Mouse (Mus musculus): ENCODE results near the gene Socs4. TPM values are rescaled to one million over a fixed set of nuclear protein-coding genes. Genes with fewer than 3 reads are reported as not detected.

The Socs4 gene
- total RNA-seq, 2 experiments from 2014 or later: 11.1 to 11.8 TPM

DNA sequence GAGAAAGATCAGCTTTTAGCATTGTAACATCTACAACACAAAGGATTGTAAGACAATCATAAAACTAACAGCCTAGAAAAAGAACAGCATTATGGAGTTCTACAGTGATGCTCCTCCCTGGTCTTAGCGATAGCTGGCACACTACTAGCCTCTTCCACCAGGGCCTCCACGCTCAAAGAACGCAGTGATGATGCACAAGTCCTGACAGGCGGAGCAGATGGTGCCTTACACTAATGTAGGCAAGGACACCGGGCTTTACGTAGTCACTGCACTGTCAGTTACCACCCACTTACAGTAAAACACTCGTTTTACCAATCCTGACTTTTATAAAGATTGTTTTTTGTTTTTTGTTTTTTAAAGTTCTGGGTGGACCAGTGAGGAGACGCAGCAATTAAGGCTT is 10.9 kb upstream of the Socs4 start:
- peak; percentile 41 for TF ChIP-seq CTCF (conservative IDR thresholded peaks at IDR 0.05)
- peak in 1 of 2 experiments; percentile 19 for DNase-seq (ENCODE audit: low spot score in 2 of 2)
- H3K4me3 ChIP-seq: no peak overlapping the region
- H3K27ac ChIP-seq: peak overlapping the region; percentile 80

DNA sequence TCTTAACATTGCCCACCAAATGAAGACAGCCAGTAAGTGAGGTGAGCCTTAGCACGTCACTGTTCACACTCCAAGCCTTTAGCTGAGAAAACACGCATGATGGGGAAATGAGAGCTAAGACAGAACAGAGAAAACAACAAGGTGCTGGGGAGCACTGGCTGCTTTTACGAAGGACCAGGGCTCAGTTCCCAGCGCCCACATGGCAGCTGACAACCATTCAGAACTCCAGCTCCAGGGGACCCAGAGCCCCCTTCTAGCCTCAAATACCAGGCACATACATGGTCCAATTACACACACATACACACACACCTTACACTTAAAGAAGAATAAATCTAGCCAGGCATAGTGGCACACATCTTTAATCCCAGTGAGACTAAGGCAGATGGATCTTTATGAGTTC is 7.7 kb upstream of the Socs4 start:
- no peak for DNase-seq (ENCODE audit: low spot score in 2 of 2)
- Histone ChIP-seq H3K27ac (no peak overlapping the region), H3K4me3 (no peak overlapping the region)
- no peak for TF ChIP-seq CTCF (conservative IDR thresholded peaks at IDR 0.05)

DNA sequence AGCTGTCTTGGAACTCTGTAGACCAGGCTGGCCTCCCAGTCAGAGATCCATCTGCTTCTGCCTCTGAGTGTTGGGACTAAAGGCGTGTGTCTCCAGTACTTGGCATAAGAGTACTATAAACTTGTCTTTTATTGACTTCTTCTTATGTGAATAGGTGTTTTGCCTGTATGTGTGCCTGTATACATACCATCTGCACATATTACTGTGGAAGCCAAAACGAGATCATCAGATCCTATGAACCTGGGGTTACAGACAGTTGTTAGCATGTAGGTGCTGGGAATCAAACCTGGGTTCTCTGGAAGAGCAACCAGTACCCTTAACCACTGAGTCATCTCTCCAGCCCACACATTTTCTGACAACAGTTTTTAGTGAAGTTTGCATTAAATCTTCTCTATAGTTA is 7.0 kb upstream of the Socs4 start:
- no peak for DNase-seq (ENCODE audit: low spot score in 2 of 2)
- no peak overlapping the region for H3K27ac ChIP-seq
- TF ChIP-seq CTCF (conservative IDR thresholded peaks at IDR 0.05): no peak

DNA sequence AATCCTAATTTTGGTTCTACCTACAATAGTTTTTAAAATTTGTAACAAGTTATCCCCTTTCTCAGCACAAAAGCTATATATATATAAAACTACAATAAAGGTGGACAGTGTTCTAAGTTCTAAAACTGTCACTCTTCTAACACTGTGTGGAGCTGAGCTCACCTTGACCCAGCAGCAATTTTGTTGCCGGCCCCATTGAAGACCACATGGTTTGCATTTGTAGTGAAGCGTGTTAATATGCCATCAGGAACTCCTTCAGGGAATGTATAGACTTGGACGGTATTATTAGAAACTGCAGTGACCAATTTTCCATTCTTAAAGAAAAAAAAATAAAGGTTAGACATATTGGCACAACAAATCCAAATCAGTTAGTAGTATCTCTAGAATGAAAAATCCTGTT is 3.0 kb upstream of the Socs4 start:
- no peak for TF ChIP-seq CTCF (conservative IDR thresholded peaks at IDR 0.05)
- no peak for DNase-seq (ENCODE audit: low spot score in 2 of 2)
- Histone ChIP-seq H3K4me3 (no peak overlapping the region), H3K27ac (no peak overlapping the region)

More for the DNA sequence above, 7.0 kb upstream of the Socs4 start:
- H3K4me3 ChIP-seq: no peak overlapping the region

DNA sequence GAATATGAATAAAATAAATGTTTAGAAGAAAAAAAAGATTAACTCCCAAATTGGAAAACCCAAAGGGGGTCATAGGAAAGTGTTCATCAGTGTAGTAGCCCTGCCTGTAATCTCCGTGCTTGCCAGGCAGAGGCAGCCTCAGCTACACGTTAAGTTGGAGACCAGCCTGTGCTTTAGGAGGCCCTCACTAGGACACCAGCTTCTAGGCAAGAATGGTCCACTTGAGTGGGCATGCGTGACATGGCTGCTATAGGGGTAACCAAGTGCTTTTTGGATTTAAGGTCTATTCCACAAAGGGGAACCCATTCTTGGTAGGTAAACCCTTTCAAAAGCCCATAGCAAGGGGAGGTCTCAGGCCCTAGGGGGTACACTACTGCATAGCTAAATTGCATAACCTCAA is 1.3 kb upstream of the Socs4 start:
- DNase-seq (ENCODE audit: low spot score in 2 of 2): no peak
- TF ChIP-seq CTCF (conservative IDR thresholded peaks at IDR 0.05): peak; percentile 17; the same call in 1 of the 2 replicates
- H3K27ac ChIP-seq: no peak overlapping the region
- H3K4me3 ChIP-seq: peak overlapping the region; percentile 97; the same call in 1 of the 2 replicates

DNA sequence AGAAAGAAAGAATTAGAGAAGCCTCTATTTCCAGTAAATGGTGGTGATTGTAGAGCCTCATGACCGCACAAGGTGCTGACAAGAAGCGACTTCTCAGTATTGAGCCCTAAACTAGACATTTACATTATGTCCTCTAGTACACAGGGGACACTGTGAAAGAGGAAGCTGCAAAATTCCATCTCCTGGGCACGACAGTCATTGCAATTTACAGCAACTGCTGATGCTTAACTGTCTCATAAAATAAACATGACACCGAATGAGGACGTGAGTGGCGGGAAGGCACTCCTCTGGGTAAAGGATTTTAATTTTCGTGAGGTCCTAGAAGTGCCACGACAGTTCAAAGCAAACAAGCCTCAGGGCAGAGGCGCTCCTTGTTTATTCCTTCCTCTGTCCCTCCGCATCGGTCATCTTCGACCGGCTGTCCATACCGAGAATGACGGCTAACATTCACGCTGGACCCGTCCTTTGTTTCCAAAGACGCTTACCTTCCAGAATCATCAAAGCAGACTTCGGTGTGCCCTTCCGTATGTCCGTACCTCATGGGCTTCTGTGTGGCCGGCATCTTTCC is 611 bp upstream of the Socs4 start:
- DNase-seq (ENCODE audit: low spot score in 2 of 2): no peak
- Histone ChIP-seq H3K27ac (peak overlapping the region; percentile 94), H3K4me3 (peak overlapping the region; percentile 97)
- no peak for TF ChIP-seq CTCF (conservative IDR thresholded peaks at IDR 0.05)

DNA sequence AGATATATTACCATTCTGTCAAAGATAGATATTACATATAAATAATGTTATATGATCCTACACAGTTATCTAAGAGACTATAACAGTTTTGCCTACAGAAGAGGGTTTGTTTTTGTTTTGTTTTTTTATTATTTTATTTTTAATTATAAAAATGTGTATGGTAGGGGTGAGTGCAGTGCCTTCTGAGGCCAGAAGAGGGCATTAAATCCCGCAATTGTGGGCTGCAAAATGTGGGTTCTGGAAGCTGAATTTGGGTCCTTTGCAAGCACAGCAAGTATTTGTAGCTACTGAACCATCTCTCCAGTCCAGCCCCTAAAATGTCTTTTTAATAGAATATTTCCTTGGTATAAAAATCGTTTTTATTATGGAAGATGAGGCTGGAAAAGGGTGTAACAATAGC is 2.3 kb downstream of the Socs4 start:
- no peak overlapping the region for H3K4me3 ChIP-seq
- H3K27ac ChIP-seq: no peak overlapping the region
- no peak for DNase-seq (ENCODE audit: low spot score in 2 of 2)
- peak; percentile 62 for TF ChIP-seq CTCF (conservative IDR thresholded peaks at IDR 0.05)

DNA sequence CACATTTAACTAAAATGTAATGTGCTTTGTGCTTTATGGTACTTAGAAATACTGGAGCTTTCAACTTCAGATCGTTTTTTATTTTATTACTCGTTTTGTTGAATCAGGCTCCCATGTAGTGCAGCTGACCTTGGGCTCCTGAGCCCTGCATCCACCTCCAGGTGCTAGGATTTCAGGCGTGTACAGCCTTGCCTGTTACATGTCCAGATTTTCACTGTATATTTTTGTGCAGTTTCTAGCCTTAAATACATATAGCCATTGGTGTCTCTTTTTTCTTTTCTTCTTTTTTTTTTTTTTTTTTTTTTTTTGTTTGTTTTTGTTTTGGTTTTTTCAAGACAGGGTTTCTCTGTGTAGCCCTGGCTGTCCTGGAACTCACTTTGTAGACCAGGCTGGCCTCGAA is 4.8 kb downstream of the Socs4 start:
- no peak for TF ChIP-seq CTCF (conservative IDR thresholded peaks at IDR 0.05)
- Histone ChIP-seq H3K27ac (no peak overlapping the region), H3K4me3 (no peak overlapping the region)
- no peak for DNase-seq (ENCODE audit: low spot score in 2 of 2)

DNA sequence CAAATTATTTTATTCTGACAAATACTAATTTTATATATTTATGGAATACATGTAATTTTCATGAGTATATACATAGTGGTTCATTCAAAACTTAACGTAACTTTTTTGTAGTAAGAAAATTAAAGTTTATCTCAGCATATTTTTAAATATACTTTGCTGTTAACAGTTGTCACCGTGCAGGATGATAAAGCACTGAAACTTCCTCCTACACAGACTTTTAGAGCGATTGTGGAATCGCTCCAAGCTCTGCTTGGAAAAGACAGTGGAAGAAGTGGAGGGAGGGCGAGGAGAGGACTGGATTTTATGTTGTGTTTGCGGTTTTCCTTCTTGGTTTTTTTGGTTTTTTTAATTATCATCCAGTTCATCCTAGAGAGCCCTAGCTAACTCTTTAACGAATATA is 6.8 kb downstream of the Socs4 start:
- TF ChIP-seq CTCF (conservative IDR thresholded peaks at IDR 0.05): no peak
- no peak for DNase-seq (ENCODE audit: low spot score in 2 of 2)
- H3K27ac ChIP-seq: no peak overlapping the region
- H3K4me3 ChIP-seq: no peak overlapping the region

DNA sequence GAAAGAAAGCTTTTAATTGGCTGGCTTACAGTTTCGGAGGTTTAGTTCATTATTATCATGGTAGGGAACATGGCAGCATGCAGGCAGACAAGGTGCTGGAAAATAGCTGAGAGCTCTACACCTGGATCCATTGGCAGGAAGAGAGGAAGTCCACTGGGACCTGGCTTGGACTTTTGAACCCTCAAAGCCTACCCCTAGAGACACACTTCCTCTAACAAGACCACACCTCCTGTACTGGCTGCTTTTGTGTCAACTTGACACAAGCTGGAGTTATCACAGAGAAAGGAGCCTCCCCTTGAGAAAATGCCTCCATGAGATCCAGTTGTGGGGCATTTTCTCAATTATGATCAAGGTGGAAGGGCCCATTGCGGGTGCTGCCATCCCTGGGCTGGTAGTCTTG is 8.5 kb downstream of the Socs4 start:
- no peak for TF ChIP-seq CTCF (conservative IDR thresholded peaks at IDR 0.05)
- no peak overlapping the region for H3K27ac ChIP-seq
- no peak for DNase-seq (ENCODE audit: low spot score in 2 of 2)
- H3K4me3 ChIP-seq: no peak overlapping the region

DNA sequence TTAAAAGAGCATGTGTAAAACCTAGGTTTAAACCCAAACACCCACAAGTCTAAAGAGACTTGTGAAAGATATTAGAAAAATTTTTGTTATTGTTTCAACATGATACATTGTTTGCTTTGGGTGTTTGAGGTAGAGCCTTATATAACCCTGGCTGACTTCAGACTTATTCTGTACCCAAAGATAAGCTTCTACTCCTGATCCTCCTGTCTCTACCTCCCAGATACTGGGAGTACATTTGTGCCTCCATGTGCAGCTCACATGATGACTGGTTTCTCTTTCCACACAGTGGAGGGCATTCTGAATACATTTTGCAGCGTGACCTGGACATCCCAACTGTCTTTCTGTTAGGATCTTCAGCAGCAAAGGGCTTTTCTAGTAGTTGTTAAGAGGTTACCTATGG is 9.5 kb downstream of the Socs4 start:
- no peak for TF ChIP-seq CTCF (conservative IDR thresholded peaks at IDR 0.05)

DNA sequence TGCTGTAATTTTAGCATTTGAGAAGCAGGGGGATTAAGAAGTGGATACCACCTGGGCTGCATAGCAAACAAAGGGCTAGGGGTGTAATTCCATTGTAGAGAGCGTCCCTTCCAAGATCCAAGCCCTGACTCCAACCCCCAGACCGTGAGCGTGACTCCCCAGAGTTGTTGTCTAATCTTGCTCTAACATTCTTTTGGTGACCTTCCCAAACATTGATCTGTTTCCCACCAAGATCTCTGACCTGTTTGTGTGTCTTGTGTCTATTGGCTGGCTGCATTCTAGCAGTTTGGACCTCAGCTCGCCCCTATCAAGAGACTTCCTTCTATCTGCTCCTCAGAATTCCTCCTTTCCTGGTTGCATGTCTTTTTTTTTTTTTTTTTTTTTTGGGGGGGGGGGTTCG is 10.3 kb downstream of the Socs4 start:
- no peak for TF ChIP-seq CTCF (conservative IDR thresholded peaks at IDR 0.05)

More for the DNA sequence above, 9.5 kb downstream of the Socs4 start:
- Histone ChIP-seq H3K27ac (no peak overlapping the region), H3K4me3 (no peak overlapping the region)
- no peak for DNase-seq (ENCODE audit: low spot score in 2 of 2)

DNA sequence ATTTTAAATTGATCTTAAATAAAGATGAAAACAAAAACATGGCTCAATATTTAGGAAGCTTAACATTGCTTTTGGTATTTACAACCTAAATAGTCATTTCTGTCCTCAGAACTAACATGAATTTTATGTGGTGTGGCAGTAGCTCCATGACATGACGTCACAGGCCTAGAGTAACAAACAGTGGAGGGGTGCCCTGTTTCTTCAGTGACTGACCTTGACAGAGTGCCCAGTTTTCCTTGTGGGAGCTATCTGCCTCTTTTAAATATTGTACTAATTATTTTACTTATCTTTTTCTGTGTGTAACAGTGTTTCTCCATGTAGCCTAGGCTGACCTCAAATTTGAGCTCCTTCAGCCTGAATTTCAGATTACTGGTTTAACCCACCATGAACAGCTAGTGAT is 15.0 kb downstream of the Socs4 start:
- no peak overlapping the region for H3K27ac ChIP-seq
- TF ChIP-seq CTCF (conservative IDR thresholded peaks at IDR 0.05): no peak
- no peak for DNase-seq (ENCODE audit: low spot score in 2 of 2)
- H3K4me3 ChIP-seq: no peak overlapping the region

More for the DNA sequence above, 10.3 kb downstream of the Socs4 start:
- DNase-seq (ENCODE audit: low spot score in 2 of 2): no peak
- no peak overlapping the region for H3K4me3 ChIP-seq
- no peak overlapping the region for H3K27ac ChIP-seq

DNA sequence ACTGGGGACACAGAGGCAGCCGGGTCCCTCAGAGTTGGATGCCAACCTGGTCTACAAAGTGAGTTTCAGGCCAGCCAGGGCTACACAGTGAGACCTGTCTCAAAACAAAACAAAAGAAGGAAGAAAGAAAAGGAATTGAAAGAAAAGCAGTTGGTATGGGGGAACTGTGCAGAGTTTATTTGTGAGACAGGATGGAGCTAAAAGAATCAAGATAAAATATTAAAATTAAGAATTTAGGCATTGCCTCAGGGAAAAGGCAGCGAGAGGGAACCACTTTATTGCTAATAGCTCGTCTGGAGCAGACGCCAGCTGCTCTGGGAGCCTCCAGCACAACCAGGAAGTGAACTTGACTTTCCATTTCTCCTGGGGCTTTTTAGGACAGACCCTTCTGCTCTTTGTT is 17.4 kb downstream of the Socs4 start:
- DNase-seq (ENCODE audit: low spot score in 2 of 2): no peak
- no peak for TF ChIP-seq CTCF (conservative IDR thresholded peaks at IDR 0.05)
- no peak overlapping the region for H3K27ac ChIP-seq
- H3K4me3 ChIP-seq: no peak overlapping the region

DNA sequence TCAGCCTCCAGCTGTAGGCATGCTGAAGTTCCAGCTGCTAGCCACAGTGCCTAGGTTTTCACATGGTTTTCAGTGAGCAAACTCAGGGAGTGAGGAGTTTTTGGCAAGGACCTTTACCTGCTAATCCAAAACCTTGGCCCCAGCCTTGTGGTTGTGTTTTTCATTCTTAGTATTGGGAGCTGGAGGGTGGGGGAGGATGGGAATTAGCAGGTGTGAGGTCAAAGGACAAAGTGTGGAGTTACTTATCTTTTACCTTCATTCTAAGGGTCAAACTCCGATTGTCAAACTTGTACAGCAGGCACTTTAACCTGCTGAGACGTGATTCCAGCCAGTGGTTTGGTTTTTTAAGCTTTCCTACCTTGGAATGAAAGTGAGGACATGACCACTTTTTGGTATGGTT is 19.5 kb downstream of the Socs4 start:
- no peak for TF ChIP-seq CTCF (conservative IDR thresholded peaks at IDR 0.05)
- no peak overlapping the region for H3K4me3 ChIP-seq
- no peak for DNase-seq (ENCODE audit: low spot score in 2 of 2)
- no peak overlapping the region for H3K27ac ChIP-seq
